Mouse (Mus musculus): ENCODE measurements around the gene Gm21767.
"Not testable (repeated sequence)": the region's sequence is repeated elsewhere in the genome, so short reads cannot be mapped to it uniquely, and the experiment has no call there.

Gm21767 gene

DNA sequence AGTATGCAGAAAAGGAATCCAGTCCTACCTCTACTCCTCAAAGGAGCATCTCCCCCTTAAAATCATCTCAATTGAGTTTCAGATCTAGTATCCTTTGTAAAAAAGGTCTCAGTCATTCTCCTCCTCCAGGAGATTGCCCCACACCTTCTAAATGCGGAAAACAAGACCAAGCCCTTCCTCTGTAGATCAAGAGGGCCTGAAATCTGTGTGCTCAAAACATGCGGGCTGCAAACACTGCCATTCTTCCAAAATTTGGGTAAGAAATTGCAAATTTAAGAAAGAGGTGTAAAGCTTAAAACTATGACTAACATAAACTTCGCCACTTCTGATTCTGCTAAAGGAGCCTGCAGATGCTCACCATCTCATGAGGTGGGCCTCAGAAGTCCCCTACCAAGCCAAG lies at the start of gene Gm21767:
Gm21767 (plus strand) TSS at position 301 of the 400 bp plus-strand sequence.
- not testable (repeated sequence) for DNase-seq

All from thymus, postnatal 36 days (tissue).